Mouse (Mus musculus) gastrocnemius, postnatal 14 days (tissue): Measurements from ENCODE around the gene Zmym4. TPM values are rescaled to one million over a fixed set of nuclear protein-coding genes. Genes with fewer than 3 reads are reported as not detected.
"Not testable (repeated sequence)": the region's sequence is repeated elsewhere in the genome, so short reads cannot be mapped to it uniquely, and the experiment has no call there.

Experiments
- DNase-seq: peaks from one replicate; pipeline ENCODE4 v3.0.0; 2021; ENCODE audit warnings: mixed read lengths
- intact Hi-C: fragments of 180-260 bp; cut with DNase I; formaldehyde crosslinking; loops from one replicate; pipeline ENCODE4 v1.15.1; 2025; ENCODE audit warnings: low total_unique reads
- total RNA-seq, 2 experiments: library from RNA; stranded (reverse); gene quantifications; 2 replicates each; pipeline ENCODE4 v1.2.3; 2021

Gene Zmym4
- total RNA-seq, 2 experiments from 2014 or later = 15.5 to 18.7 TPM

GRCm38 (mm10) chr4:126957434-126957833 is 10.5 kb downstream of the Zmym4 start:
- intact Hi-C loops = no loop called here
- no peak for DNase-seq

- intact Hi-C loops, DNase-seq: not testable (repeated sequence)
Observed at GRCm38 (mm10) chr4:126950801-126951200, 17.1 kb downstream of the Zmym4 start.

DNA sequence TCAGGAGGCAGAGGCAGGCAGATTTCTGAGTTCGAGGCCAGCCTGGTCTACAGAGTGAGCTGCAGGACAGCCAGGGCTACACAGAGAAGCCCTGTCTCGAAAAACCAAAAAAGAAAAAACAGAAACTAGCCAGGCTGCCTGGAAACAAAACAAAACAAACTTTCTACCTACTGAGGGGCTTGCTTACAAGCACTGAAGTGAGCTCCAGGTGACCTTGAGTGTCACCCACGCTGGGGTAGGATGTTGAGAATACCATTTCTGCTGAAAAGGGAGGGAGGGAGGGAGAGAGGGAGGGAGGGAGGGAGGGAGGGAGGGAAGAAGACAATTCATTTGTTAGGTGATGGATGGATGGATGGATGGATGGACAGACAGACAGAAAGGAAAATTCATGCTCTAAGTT is 24.5 kb downstream of the Zmym4 start:
- intact Hi-C loops = no loop called here
- DNase-seq = no peak

DNA sequence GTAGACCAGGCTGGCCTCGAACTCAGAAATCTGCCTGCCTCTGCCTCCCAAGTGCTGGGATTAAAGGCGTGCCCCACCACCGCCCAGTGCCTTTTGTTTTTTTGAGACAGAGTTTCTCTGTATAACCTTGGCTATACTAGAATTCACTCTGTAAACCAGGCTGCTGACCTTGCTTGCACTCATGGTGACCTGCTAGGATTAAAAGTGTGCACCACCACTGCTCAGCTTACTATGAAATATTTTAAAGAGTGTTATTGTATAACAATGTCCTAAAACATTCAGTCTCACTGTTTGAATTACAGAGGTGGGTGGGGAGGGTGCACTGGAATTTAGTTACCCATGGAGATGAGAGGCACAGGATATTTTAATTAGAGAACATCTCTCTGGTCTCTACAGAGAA is 25.1 kb downstream of the Zmym4 start:
- DNase-seq = no peak

GRCm38 (mm10) chr4:126927701-126928100 is 40.2 kb downstream of the Zmym4 start:
- no peak for DNase-seq
- intact Hi-C loops = no loop called here

More for the DNA sequence above, 25.1 kb downstream of the Zmym4 start:
- intact Hi-C loops = no loop called here

DNA sequence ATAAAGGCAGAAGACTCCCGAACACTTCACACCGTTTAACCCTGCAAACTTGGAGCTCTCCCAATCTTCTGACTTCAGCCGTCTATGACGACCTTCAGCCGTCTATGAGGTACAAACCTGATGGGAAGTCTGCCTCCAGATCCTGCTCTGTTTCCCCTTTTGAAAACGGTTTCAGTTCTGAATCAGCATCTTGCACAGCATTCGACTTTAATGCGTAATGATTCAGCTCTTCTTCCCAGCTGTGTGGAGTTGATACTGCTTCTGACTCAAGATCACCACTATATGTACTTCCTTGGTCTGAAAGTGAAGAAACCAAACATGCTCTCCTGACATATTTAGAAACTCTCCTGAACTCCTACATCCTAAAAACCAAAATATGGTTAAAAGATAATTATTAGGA is 78.1 kb downstream of the Zmym4 start:
- intact Hi-C loops = no loop called here
- DNase-seq = no peak

GRCm38 (mm10) chr4:126885953-126886352 is 82.0 kb downstream of the Zmym4 start:
- intact Hi-C loops = no loop called here

GRCm38 (mm10) chr4:126883602-126884001 is 84.3 kb downstream of the Zmym4 start:
- DNase-seq = no peak
- intact Hi-C loops = no loop called here

More at GRCm38 (mm10) chr4:126885953-126886352, 82.0 kb downstream of the Zmym4 start:
- DNase-seq = no peak

DNA sequence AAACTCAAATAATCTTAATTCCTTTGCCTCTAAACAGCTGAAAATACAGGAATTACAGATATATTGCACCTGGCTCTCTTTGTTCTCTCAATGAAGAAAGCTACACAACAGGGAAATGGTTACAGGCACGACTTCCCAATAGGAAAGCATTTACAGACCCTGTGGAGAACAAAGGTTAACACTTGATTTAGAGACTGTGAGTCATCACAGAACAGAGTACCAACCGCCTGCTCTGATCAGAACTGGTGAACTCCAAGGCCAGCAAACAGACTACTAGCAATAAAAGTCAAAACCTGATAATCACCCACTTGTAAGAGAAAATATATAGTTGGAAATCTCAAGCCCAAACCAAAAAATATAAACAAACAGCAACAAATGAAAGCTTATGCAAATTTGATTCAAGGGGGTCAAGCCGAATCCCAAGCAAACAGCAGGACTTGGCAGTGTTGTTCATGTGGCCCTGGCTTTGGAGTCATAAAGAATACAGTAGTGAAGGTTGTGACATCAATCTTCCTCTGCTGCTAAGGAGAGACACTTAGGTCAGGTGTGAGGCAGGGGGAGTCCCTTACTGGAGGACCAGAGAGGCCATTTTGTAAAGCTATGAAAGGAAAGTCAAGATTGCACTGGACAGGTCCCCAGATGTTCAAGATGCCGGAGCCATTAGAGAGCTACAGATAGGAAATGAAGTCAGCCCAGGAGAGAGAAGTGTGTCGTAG is 88.2 kb downstream of the Zmym4 start:
- intact Hi-C loops = no loop called here
- DNase-seq = no peak

GRCm38 (mm10) chr4:126872717-126873116 is 95.2 kb downstream of the Zmym4 start:
- intact Hi-C loops = no loop called here

DNA sequence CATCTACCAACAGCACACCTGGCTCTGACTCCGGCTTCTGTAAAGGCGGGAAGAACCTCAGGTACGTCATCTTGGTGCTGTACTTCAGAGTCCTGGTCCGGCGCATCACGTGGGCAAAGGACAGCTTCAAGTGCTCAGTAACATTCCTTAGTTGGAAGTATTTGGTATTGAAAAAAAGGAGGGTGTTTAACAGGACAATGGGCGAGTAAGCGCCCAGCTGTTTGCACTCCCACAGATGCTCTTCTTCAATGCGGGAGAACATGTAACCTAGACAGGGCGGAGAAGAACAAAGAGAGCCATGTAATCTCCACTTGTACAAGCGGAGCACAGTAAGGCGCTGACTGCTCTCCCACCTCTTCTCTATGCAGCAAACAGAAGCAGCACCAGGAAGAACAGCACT is 99.2 kb downstream of the Zmym4 start:
- no peak for DNase-seq
- intact Hi-C loops = no loop called here

More at GRCm38 (mm10) chr4:126872717-126873116, 95.2 kb downstream of the Zmym4 start:
- DNase-seq = no peak

DNA sequence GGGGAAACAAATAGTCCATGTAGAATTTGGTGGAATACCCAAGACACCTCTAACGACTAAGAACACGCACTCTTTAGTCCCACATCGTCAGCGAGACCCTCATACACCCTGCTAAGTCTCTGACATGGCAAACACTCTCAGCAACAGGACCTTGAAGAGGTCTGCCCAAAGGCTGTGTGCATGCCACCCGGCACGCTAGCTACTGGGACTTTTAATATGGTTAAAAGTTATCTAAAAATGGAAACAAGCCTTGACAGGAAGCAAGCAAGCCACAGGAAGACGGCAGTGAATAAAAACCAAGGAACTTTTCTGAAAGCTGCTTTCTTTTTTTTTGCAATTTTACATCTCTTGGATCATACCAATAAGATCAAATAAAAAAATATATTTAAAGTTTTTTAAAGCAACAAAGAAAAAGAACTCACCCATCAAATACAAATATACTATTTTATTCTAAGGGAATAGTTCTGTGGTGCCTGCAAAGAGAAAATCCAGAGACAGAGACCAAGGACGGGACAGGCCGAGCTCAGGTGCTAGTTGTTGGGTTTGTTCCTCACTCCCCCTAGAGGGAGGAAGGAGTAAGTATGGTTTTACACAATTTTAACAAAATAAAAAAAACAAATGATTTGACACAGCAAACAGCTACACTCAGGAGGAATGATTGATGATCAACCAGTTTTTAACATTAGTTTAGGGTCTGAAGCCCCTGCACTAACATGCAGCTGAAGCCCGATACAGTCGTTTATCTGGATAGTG is 106.2 kb downstream of the Zmym4 start:
- DNase-seq = no peak
- intact Hi-C loops = no loop called here

- DNase-seq = no peak
- intact Hi-C loops = no loop called here
Observed at GRCm38 (mm10) chr4:126860268-126860986, 107.5 kb downstream of the Zmym4 start.

GRCm38 (mm10) chr4:126852971-126853370 is 115.0 kb downstream of the Zmym4 start:
- intact Hi-C loops = no loop called here
- DNase-seq = no peak

- intact Hi-C loops = no loop called here
- no peak for DNase-seq
Observed at GRCm38 (mm10) chr4:126850778-126851080, 117.2 kb downstream of the Zmym4 start.

DNA sequence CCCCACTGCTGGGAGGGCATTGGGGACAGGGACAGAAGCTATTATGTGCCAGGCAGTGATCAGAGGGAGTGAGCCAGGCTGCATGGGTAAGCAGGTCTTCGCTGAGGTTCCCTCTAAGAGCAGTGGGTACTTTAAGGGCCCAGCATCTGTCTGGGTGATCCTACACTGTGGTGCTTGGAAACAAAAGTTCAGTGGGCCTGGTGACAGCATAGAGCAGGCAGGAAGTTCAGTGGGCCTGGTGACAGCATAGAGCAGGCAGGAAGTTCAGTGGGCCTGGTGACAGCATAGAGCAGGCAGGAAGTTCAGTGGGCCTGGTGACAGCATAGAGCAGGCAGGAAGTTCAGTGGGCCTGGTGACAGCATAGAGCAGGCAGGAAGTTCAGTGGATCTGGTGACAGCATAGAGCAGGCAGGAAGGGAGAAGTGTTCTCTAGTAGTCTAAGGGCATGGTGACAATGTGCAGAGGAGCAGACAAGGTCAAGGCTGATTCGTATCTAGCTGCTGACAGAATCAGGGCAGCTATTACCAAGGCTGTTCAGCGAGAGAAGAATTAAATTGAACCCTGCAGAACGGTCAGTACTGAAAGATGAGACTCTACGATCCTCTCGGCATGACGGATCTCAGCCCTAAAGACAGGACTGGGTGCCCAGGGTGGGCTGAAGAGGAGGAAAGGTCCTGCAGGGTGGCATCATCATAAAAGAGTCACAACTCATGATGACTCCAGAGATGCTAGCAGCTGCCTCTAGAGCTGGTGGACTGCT is 117.7 kb downstream of the Zmym4 start:
- no peak for DNase-seq
- intact Hi-C loops = no loop called here

- intact Hi-C loops = no loop called here
- DNase-seq = no peak
Observed at GRCm38 (mm10) chr4:126846971-126847370, 121.0 kb downstream of the Zmym4 start.

- intact Hi-C loops = no loop called here
- no peak for DNase-seq
Observed at GRCm38 (mm10) chr4:126845664-126846063, 122.3 kb downstream of the Zmym4 start.

- intact Hi-C loops = loop anchor here (5.0 kb wide), 1 partner anchor 96 kb away; no protein-coding TSS in a partner anchor
- no peak for DNase-seq
Observed at GRCm38 (mm10) chr4:126842911-126843310, 125.0 kb downstream of the Zmym4 start.
